Mouse (Mus musculus): ENCODE results near the gene Zc3h6. TPM values are rescaled to one million over a fixed set of nuclear protein-coding genes. Genes with fewer than 3 reads are reported as not detected.
A peak's percentile ranks its signal among the peaks of the same experiment; 100 is the strongest.
"Not testable (repeated sequence)": the region's sequence is repeated elsewhere in the genome, so short reads cannot be mapped to it uniquely, and the experiment has no call there.

Zc3h6 gene
- 10 to 100 TPM; 15.6 to 17.2 TPM for total RNA-seq (2021)

GRCm38 (mm10) chr2:128966641-128967580 is at the start of gene Zc3h6:
TSS of gene Zc3h6 (plus strand) at chr2:128967402.
- DNase-seq, result peak; percentile 98

- DNase-seq, result no peak
Measured at GRCm38 (mm10) chr2:128924799-128925198, 42.4 kb upstream of the Zc3h6 start.

GRCm38 (mm10) chr2:128928446-128928845 is 38.8 kb upstream of the Zc3h6 start:
- DNase-seq, result no peak

- no peak for DNase-seq
Measured at GRCm38 (mm10) chr2:128930704-128931103, 36.5 kb upstream of the Zc3h6 start.

- DNase-seq, result no peak
Measured at GRCm38 (mm10) chr2:128936256-128936655, 30.9 kb upstream of the Zc3h6 start.

- DNase-seq, result peak; percentile 95 to 96
Measured at GRCm38 (mm10) chr2:128943538-128944528, 23.4 kb upstream of the Zc3h6 start, which contains the start of gene Zc3h8. TSS of gene Zc3h8 (minus strand) at chr2:128944077.

GRCm38 (mm10) chr2:128947962-128948588 is 19.1 kb upstream of the Zc3h6 start:
- no peak for DNase-seq

GRCm38 (mm10) chr2:128954186-128954585 is 13.0 kb upstream of the Zc3h6 start:
- no peak for DNase-seq

GRCm38 (mm10) chr2:128965505-128966105 is 1.6 kb upstream of the Zc3h6 start:
- no peak for DNase-seq

GRCm38 (mm10) chr2:128966236-128966635 is 966 bp upstream of the Zc3h6 start:
- no peak for DNase-seq

- DNase-seq, result peak; percentile 58 to 61
Measured at GRCm38 (mm10) chr2:128967661-128968441, 649 bp downstream of the Zc3h6 start, which contains the start of gene Gm10762. TSS of gene Gm10762 (minus strand) at chr2:128967725.

GRCm38 (mm10) chr2:128968475-128969083 is 1.4 kb downstream of the Zc3h6 start:
- DNase-seq, result no peak

GRCm38 (mm10) chr2:128972301-128972700 is 5.1 kb downstream of the Zc3h6 start:
- no peak for DNase-seq

GRCm38 (mm10) chr2:128975572-128975971 is 8.4 kb downstream of the Zc3h6 start:
- DNase-seq, result no peak

- DNase-seq, result peak; percentile 14 to 26
Measured at GRCm38 (mm10) chr2:128984746-128985145, 17.5 kb downstream of the Zc3h6 start.

- DNase-seq, result no peak
Measured at GRCm38 (mm10) chr2:129004872-129005271, 37.7 kb downstream of the Zc3h6 start.

GRCm38 (mm10) chr2:129006194-129006749 is 39.1 kb downstream of the Zc3h6 start:
- DNase-seq, result no peak

GRCm38 (mm10) chr2:129008867-129009266 is 41.7 kb downstream of the Zc3h6 start:
- DNase-seq, result not testable (repeated sequence)

GRCm38 (mm10) chr2:129020106-129020505 is 52.9 kb downstream of the Zc3h6 start:
- DNase-seq, result no peak

GRCm38 (mm10) chr2:129024820-129025219 is 57.6 kb downstream of the Zc3h6 start:
- no peak for DNase-seq
